Mouse (Mus musculus) hindbrain, embryonic 15.5 days (tissue): ENCODE measurements around the gene 4833420G17Rik. TPM values are rescaled to one million over a fixed set of nuclear protein-coding genes. Genes with fewer than 3 reads are reported as not detected.

Experiments
- ATAC-seq: fragments of 200-750 bp; cut with Nextera tagmentation; 2 replicates; pipeline ENCODE4 v1.8.0; 2017; ENCODE audit warnings: low read depth, moderate number of reproducible peaks, moderate TSS enrichment; ENCODE audit not compliant: low FRiP score
- H3K27ac ChIP-seq: fragments of 300-500 bp; sonication (generic); replicated peaks from 2 replicates; pipeline ENCODE4 v1.5.1; 2015; ENCODE audit warnings: mild to moderate bottlenecking, inconsistent platforms
- H3K27me3 ChIP-seq: fragments of 300-500 bp; sonication (generic); 2 replicates; pipeline ENCODE4 v1.6.1; 2015; ENCODE audit warnings: control low read depth, inconsistent platforms
- H3K36me3 ChIP-seq: fragments of 300-500 bp; sonication (generic); 2 replicates; pipeline ENCODE4 v1.6.1; 2015; ENCODE audit warnings: control low read depth, inconsistent platforms
- H3K4me1 ChIP-seq: fragments of 300-500 bp; sonication (generic); replicated peaks from 2 replicates; pipeline ENCODE4 v1.6.1; 2015; ENCODE audit warnings: control low read depth, inconsistent platforms
- H3K4me2 ChIP-seq: fragments of 300-500 bp; sonication (generic); 2 replicates; pipeline ENCODE4 v1.6.1; 2015; ENCODE audit warnings: moderate library complexity, mild to moderate bottlenecking, inconsistent platforms
- H3K4me3 ChIP-seq: fragments of 300-500 bp; sonication (generic); 2 replicates; pipeline ENCODE4 v1.5.1; 2015; ENCODE audit warnings: mild to moderate bottlenecking, inconsistent platforms
- H3K9ac ChIP-seq: fragments of 300-500 bp; sonication (generic); 2 replicates; pipeline ENCODE4 v1.6.1; 2015; ENCODE audit warnings: inconsistent platforms
- H3K9me3 ChIP-seq: fragments of 300-500 bp; sonication (generic); 2 replicates; pipeline ENCODE4 v1.6.1; 2016; ENCODE audit warnings: control low read depth, inconsistent platforms
- WGBS: fragments of 180-500 bp; shearing (Covaris S2); methylation state at CpG from one replicate; pipeline ENCODE4 v1.1.7; 2015; 5-methylcytosine and 5-hydroxymethylcytosine counted together
- polyA plus RNA-seq: library from polyadenylated mRNA; unstranded; fragments of >200 nt; fragmentation: Nextera tagmentation; extraction: Ambion mirVana; gene quantifications from 2 replicates; pipeline ENCODE4 v1.2.1, GENCODE M21; 2015

The 4833420G17Rik gene
- polyA plus RNA-seq = 82.7 and 84.3 TPM in 2 replicates

- Histone ChIP-seq H3K27ac (peak within 1 kb of the TSS; percentile 86), H3K4me1 (peaks cover 28% of the 10 kb centered on the region), H3K4me2 (peak within 1 kb of the TSS; percentile 77), H3K9me3 (no peaks in the 10 kb centered on the region), H3K36me3 (peaks cover 27% of the 10 kb centered on the region), H3K9ac (peak within 1 kb of the TSS; percentile 67), H3K27me3 (no peaks in the 10 kb centered on the region), H3K4me3 (peak within 1 kb of the TSS; percentile 79)
- peak; percentile 95 for ATAC-seq
- 7% methylated on average over 57 of the region's 57 CpGs for WGBS
Measured at GRCm38 (mm10) chr13:119462596-119463560, at the start of gene 4833420G17Rik. 4833420G17Rik (plus strand) TSS chr13:119462768.

- Histone ChIP-seq H3K36me3 (no peaks in the 10 kb centered on the region), H3K9me3 (no peaks in the 10 kb centered on the region), H3K4me2 (no peak overlapping the region), H3K9ac (no peak overlapping the region), H3K4me1 (peaks cover 2% of the 10 kb centered on the region), H3K27ac (no peak overlapping the region), H3K4me3 (no peak overlapping the region), H3K27me3 (no peaks in the 10 kb centered on the region)
- 25% methylated on average over 2 of the region's 2 CpGs for WGBS
- ATAC-seq = no peak
Measured at GRCm38 (mm10) chr13:119413026-119413425, 49.5 kb upstream of the 4833420G17Rik start.

GRCm38 (mm10) chr13:119418479-119418878 lies 44.1 kb upstream of the 4833420G17Rik start:
- Histone ChIP-seq H3K36me3 (no peaks in the 10 kb centered on the region), H3K4me3 (no peak overlapping the region), H3K27ac (no peak overlapping the region), H3K9ac (no peak overlapping the region), H3K4me2 (no peak overlapping the region), H3K4me1 (no peaks in the 10 kb centered on the region), H3K27me3 (no peaks in the 10 kb centered on the region), H3K9me3 (no peaks in the 10 kb centered on the region)
- no peak for ATAC-seq
- WGBS = 91% methylated on average over 3 of the region's 3 CpGs

GRCm38 (mm10) chr13:119430164-119430563 lies 32.4 kb upstream of the 4833420G17Rik start:
- ATAC-seq = no peak
- Histone ChIP-seq H3K9me3 (no peaks in the 10 kb centered on the region), H3K27ac (peak overlapping the region; percentile 98), H3K27me3 (no peaks in the 10 kb centered on the region), H3K4me1 (peaks cover 43% of the 10 kb centered on the region), H3K36me3 (0 out of 2 replicates have a peak, but pooled peaks cover 3% of the 10 kb centered on the region), H3K4me3 (peak overlapping the region; percentile 99), H3K9ac (peak overlapping the region; percentile 100), H3K4me2 (peak overlapping the region; percentile 58)
- WGBS = 18% methylated on average over 8 of the region's 8 CpGs

- ATAC-seq = no peak
- H3K27ac ChIP-seq = no peak overlapping the region
- 0 out of 2 replicates have a peak overlapping the region, but pooled peaks have one; percentile 3 for H3K4me2 ChIP-seq
- H3K9ac ChIP-seq = no peak overlapping the region
- WGBS = 70% methylated on average over 1 of the region's 1 CpGs
- H3K4me1 ChIP-seq = peaks cover 43% of the 10 kb centered on the region
- peaks cover 6% of the 10 kb centered on the region; the same call in 1 of the 2 replicates for H3K36me3 ChIP-seq
- no peaks in the 10 kb centered on the region for H3K27me3 ChIP-seq
- no peaks in the 10 kb centered on the region for H3K9me3 ChIP-seq
- no peak overlapping the region for H3K4me3 ChIP-seq
Measured at GRCm38 (mm10) chr13:119432041-119432440, 30.5 kb upstream of the 4833420G17Rik start.

- no peaks in the 10 kb centered on the region for H3K9me3 ChIP-seq
- H3K9ac ChIP-seq = no peak overlapping the region
- no peak for ATAC-seq
- no peaks in the 10 kb centered on the region for H3K27me3 ChIP-seq
- peaks cover 37% of the 10 kb centered on the region for H3K4me1 ChIP-seq
- no peak overlapping the region for H3K4me2 ChIP-seq
- H3K4me3 ChIP-seq = no peak overlapping the region
- H3K36me3 ChIP-seq = peaks cover 21% of the 10 kb centered on the region
- WGBS = 93% methylated on average over 7 of the region's 7 CpGs
- H3K27ac ChIP-seq = no peak overlapping the region
Measured at GRCm38 (mm10) chr13:119434359-119434758, 28.2 kb upstream of the 4833420G17Rik start.

- Histone ChIP-seq H3K4me3 (no peak overlapping the region), H3K4me1 (no peaks in the 10 kb centered on the region), H3K4me2 (no peak overlapping the region), H3K27me3 (no peaks in the 10 kb centered on the region), H3K9ac (no peak overlapping the region), H3K36me3 (peaks cover 60% of the 10 kb centered on the region), H3K9me3 (no peaks in the 10 kb centered on the region), H3K27ac (no peak overlapping the region)
- WGBS = 87% methylated on average over 1 of the region's 1 CpGs
- no peak for ATAC-seq
Measured at GRCm38 (mm10) chr13:119442244-119442643, 20.3 kb upstream of the 4833420G17Rik start.

- 94% methylated on average over 4 of the region's 4 CpGs for WGBS
- H3K27ac ChIP-seq = no peak overlapping the region
- peaks cover 55% of the 10 kb centered on the region for H3K36me3 ChIP-seq
- H3K4me2 ChIP-seq = no peak overlapping the region
- ATAC-seq = no peak
- H3K4me3 ChIP-seq = no peak overlapping the region
- H3K4me1 ChIP-seq = no peaks in the 10 kb centered on the region
- no peak overlapping the region for H3K9ac ChIP-seq
- no peaks in the 10 kb centered on the region for H3K9me3 ChIP-seq
- no peaks in the 10 kb centered on the region for H3K27me3 ChIP-seq
Measured at GRCm38 (mm10) chr13:119453563-119453962, 9.0 kb upstream of the 4833420G17Rik start.

GRCm38 (mm10) chr13:119455082-119455481 lies 7.5 kb upstream of the 4833420G17Rik start:
- Histone ChIP-seq H3K9me3 (no peaks in the 10 kb centered on the region), H3K4me3 (no peak overlapping the region), H3K4me2 (no peak overlapping the region), H3K27ac (no peak overlapping the region), H3K4me1 (no peaks in the 10 kb centered on the region), H3K36me3 (peaks cover 55% of the 10 kb centered on the region), H3K27me3 (no peaks in the 10 kb centered on the region), H3K9ac (no peak overlapping the region)
- ATAC-seq = no peak

GRCm38 (mm10) chr13:119456342-119456741 lies 6.2 kb upstream of the 4833420G17Rik start:
- no peak for ATAC-seq
- no peak overlapping the region for H3K27ac ChIP-seq
- no peaks in the 10 kb centered on the region for H3K9me3 ChIP-seq
- H3K27me3 ChIP-seq = no peaks in the 10 kb centered on the region
- H3K4me1 ChIP-seq = no peaks in the 10 kb centered on the region
- 95% methylated on average over 7 of the region's 7 CpGs for WGBS
- H3K4me3 ChIP-seq = no peak overlapping the region
- H3K9ac ChIP-seq = no peak overlapping the region
- peaks cover 43% of the 10 kb centered on the region for H3K36me3 ChIP-seq
- H3K4me2 ChIP-seq = no peak overlapping the region

- peak; percentile 71 for ATAC-seq
- peak overlapping the region; percentile 77 for H3K4me2 ChIP-seq
- H3K9me3 ChIP-seq = no peaks in the 10 kb centered on the region
- peak overlapping the region; percentile 67 for H3K9ac ChIP-seq
- H3K36me3 ChIP-seq = peaks cover 22% of the 10 kb centered on the region
- WGBS = 9% methylated on average over 10 of the region's 10 CpGs
- H3K27me3 ChIP-seq = no peaks in the 10 kb centered on the region
- peaks cover 28% of the 10 kb centered on the region for H3K4me1 ChIP-seq
- peak overlapping the region; percentile 79 for H3K4me3 ChIP-seq
- H3K27ac ChIP-seq = peak overlapping the region; percentile 86
Measured at GRCm38 (mm10) chr13:119461900-119462595, 520 bp upstream of the 4833420G17Rik start.

- 87% methylated on average over 9 of the region's 9 CpGs for WGBS
- H3K9me3 ChIP-seq = no peaks in the 10 kb centered on the region
- no peaks in the 10 kb centered on the region for H3K27me3 ChIP-seq
- H3K4me2 ChIP-seq = no peak overlapping the region
- no peaks in the 10 kb centered on the region for H3K4me1 ChIP-seq
- no peak overlapping the region for H3K9ac ChIP-seq
- H3K36me3 ChIP-seq = peaks cover 72% of the 10 kb centered on the region
- H3K4me3 ChIP-seq = no peak overlapping the region
- no peak for ATAC-seq
- no peak overlapping the region for H3K27ac ChIP-seq
Measured at GRCm38 (mm10) chr13:119476631-119477030, 14.1 kb downstream of the 4833420G17Rik start.
